Mouse (Mus musculus) olfactory bulb, adult 2 months (tissue): Measurements from ENCODE around the gene Myo1g.

Source experiments
- CTCF ChIP-seq: fragments of 200-500 bp; IDR thresholded peaks from 2 replicates; pipeline ENCODE4 v1.5.1; 2012; ENCODE audit warnings: low read depth, mild to moderate bottlenecking, low read length, moderate library complexity; ENCODE audit not compliant: insufficient read depth
- POLR2A ChIP-seq: fragments of 200-500 bp; IDR thresholded peaks from 2 replicates; pipeline ENCODE4 v1.6.1; 2012; ENCODE audit warnings: mild to moderate bottlenecking, low read depth, low read length, moderate library complexity; ENCODE audit not compliant: insufficient read depth

DNA sequence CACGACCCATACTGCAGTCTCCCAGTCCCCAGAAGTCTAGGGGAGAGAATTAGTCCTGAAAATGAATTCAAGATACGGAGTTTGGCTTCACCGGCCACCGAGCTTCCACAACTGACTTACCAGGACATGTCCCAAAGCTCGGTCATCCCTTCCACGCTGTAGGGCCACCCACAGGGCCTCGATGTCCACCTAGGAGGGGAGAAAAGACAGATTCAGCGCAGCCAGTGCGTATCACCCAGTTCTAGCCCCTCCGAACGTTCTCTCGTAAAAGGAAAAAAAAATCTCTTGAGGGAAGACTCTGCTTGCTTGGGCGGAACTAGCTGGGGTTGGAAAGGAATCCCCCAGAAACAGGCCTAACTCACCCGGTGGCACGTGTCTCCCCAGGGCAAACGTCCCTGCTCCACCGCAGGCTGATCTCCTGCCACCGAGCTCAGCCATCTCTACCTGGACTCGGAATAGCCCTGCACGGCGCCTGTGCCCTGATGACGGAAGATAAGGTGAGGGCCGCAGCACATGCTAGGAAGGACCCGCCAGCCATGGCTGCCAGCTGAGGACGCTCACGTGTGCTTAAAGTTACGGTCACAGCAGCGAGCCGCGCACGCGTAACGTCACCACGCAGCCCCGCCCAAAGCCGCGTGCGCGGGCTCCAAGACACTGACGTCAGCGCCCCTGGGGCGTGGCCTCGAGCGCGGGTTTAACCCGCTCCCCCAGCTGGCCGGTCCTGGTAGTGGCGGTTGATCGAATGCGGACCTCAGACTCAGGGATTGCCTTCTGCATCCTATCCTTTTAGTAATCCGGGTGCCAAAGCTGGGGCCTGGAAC lies 7.6 kb upstream of the Myo1g start:
- TF ChIP-seq POLR2A (peak; percentile 35; the same call in 1 of the 2 replicates), CTCF (peak; percentile 80)
